Mouse (Mus musculus): Measurements from ENCODE around the gene Pld6.

DNA sequence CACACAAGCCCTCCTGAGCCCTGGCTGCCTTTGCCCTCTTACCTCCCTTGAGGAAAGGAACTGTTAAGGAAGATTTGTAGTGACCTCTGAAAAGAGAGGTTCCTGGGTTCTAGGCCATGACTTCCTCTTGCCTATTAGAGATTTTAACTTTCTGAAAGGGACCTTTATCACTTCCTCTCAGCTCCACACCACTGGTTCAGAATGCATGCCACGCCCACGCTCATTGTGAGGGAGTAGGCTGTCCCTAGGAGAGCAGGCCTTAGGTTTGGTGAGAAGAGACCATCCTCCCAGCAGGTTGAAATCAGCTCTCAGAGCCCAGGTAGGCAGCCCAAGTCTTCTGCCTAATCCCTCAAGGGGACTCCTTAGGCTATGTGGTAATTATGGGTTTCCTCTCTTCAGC lies 47.4 kb downstream of the Pld6 start:
- no peak for TF ChIP-seq REST (IDR thresholded peaks at IDR 0.05; ENCODE audit: insufficient read depth, insufficient read length)
- no peak for TF ChIP-seq POLR2A (IDR thresholded peaks at IDR 0.05; ENCODE audit: insufficient read length, low read depth)
- no peak for TF ChIP-seq MAX (IDR thresholded peaks at IDR 0.05; ENCODE audit: low read depth)
- no peak for TF ChIP-seq CEBPB (IDR thresholded peaks at IDR 0.05; ENCODE audit: insufficient read depth, poor library complexity, severe bottlenecking)
- TF ChIP-seq MYOG (IDR thresholded peaks at IDR 0.05; ENCODE audit: control insufficient read depth in 1 of 3, insufficient read depth in 1 of 3, insufficient read length in 2 of 3, low read depth in 2 of 3) = no peak
- no peak for TF ChIP-seq E2F4 (IDR thresholded peaks at IDR 0.05; ENCODE audit: insufficient read depth)
